Mouse (Mus musculus): Measurements from ENCODE around the gene Egfl8. TPM values are rescaled to one million over a fixed set of nuclear protein-coding genes. Genes with fewer than 3 reads are reported as not detected.

Gene Egfl8
- total RNA-seq, 2 experiments from 2014 or later = 2.5 to 3.4 TPM

DNA sequence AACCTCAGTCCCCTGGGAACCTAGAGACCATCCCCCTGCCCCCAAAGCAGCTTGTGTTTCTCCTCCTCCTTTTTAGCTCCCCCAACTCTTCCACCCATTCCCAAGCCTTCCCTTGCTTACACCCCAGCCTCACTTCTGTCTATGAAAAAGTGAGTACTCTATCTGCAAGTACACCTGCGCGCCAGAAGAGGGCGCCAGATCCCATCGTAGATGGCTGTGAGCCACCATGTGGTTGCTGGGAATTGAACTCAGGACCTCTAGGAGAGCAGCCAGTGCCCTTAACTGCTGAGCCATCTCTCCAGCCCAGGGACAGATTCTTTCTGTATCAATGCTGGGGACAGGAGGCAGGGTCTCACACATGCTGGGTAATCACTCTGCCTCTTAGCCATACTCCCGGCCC, 43.9 kb downstream of the Egfl8 start:
- DNase-seq = no peak

- no peak for DNase-seq
These were observed 45.9 kb downstream of the Egfl8 start for GRCm38 (mm10) chr17:34569919-34570318.

DNA sequence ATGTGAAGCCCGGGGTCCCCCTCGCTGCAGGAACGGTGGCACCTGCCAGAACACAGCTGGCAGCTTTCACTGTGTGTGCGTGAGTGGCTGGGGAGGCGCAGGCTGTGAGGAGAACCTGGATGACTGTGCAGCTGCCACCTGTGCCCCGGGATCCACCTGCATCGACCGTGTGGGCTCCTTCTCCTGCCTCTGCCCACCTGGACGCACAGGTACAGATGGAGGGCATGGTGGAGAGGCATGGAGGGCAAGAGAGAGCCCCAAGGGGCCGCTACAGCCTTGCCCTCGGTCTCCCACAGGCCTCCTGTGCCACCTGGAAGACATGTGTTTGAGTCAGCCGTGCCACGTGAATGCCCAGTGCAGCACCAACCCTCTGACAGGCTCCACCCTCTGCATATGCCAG, 47.4 kb downstream of the Egfl8 start:
- no peak for DNase-seq

DNA sequence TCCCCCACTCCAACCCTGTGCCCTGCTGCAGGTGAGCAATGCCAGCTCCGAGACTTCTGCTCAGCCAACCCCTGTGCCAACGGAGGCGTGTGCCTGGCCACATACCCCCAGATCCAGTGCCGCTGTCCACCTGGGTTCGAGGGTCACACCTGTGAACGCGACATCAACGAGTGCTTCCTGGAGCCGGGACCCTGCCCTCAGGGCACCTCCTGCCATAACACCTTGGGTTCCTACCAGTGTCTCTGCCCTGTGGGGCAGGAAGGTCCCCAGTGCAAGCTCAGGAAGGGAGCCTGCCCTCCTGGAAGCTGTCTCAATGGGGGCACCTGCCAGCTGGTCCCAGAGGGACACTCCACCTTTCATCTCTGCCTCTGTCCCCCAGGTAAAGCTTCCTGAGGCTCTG, 48.5 kb downstream of the Egfl8 start:
- no peak for DNase-seq

GRCm38 (mm10) chr17:34564796-34565195, 51.0 kb downstream of the Egfl8 start:
- peak; percentile 58 for DNase-seq

- peak; percentile 56 for DNase-seq
These were observed 51.8 kb downstream of the Egfl8 start, which contains the start of gene Notch4 for GRCm38 (mm10) chr17:34564003-34564421. Notch4 (plus strand) TSS chr17:34564268.

GRCm38 (mm10) chr17:34563354-34563753, 52.4 kb downstream of the Egfl8 start:
- DNase-seq = no peak

Other genes with a start within 250 kb of the Egfl8 start
- not detected for gene Btnl1, start 238.8 kb downstream of the Egfl8 start, total RNA-seq (2021)
- not detected for gene BC051142, start 217.2 kb downstream of the Egfl8 start, total RNA-seq (2021)
- not detected for gene Btnl4, start 138.7 kb downstream of the Egfl8 start, total RNA-seq (2021)
- not detected for gene Btnl6, start 98.6 kb downstream of the Egfl8 start, total RNA-seq (2021)
- gene Notch4, start 51.7 kb downstream of the Egfl8 start, total RNA-seq (2021) = 10 to 100 TPM; 29.2 to 39.3 TPM
- gene Gpsm3, start 26.2 kb downstream of the Egfl8 start, total RNA-seq (2021) = 1 to 10 TPM; 3.9 to 4.4 TPM
- gene Pbx2, start 24.7 kb downstream of the Egfl8 start, total RNA-seq (2021) = 10 to 100 TPM; 34.6 to 39.5 TPM
- gene Ager, start 18.1 kb downstream of the Egfl8 start, total RNA-seq (2021) = 1 to 10 TPM; 1.6 TPM
- gene Rnf5, start 12.3 kb downstream of the Egfl8 start, total RNA-seq (2021) = 10 to 100 TPM; 40.6 to 40.8 TPM
- gene Agpat1, start 11.7 kb downstream of the Egfl8 start, total RNA-seq (2021) = 10 to 100 TPM; 59.3 to 62.4 TPM
- gene Ppt2, start 12.5 kb upstream of the Egfl8 start, total RNA-seq (2021) = 10 to 100 TPM; 37.8 to 41.8 TPM
- gene Prrt1, start 13.6 kb upstream of the Egfl8 start, total RNA-seq (2021) = under 1 TPM; 0.52 to 0.91 TPM
- 1 to 10 TPM; 6.1 to 9.5 TPM for gene Fkbpl, start 28.8 kb upstream of the Egfl8 start, total RNA-seq (2021)
- 10 to 100 TPM; 22.3 to 24.4 TPM for gene Atf6b, start 31.2 kb upstream of the Egfl8 start, total RNA-seq (2021)
- 10 to 100 TPM; 47.1 to 54.2 TPM for gene Tnxb, start 54.6 kb upstream of the Egfl8 start, total RNA-seq (2021)
- gene C4b, start 127.9 kb upstream of the Egfl8 start, total RNA-seq (2021) = 1 to 10 TPM; 5.0 to 5.5 TPM
- not detected for gene Cyp21a1, start 188.6 kb upstream of the Egfl8 start, total RNA-seq (2021)
- 10 to 100 TPM; 13.6 to 16.2 TPM for gene Stk19, start 221.0 kb upstream of the Egfl8 start, total RNA-seq (2021)
- gene Dxo, start 221.0 kb upstream of the Egfl8 start, total RNA-seq (2021) = 10 to 100 TPM; 21.4 to 23.0 TPM
- 10 to 100 TPM; 27.4 to 27.9 TPM for gene Skiv2l, start 234.2 kb upstream of the Egfl8 start, total RNA-seq (2021)
- 10 to 100 TPM; 30.4 to 34.2 TPM for gene Nelfe, start 234.4 kb upstream of the Egfl8 start, total RNA-seq (2021)
- gene Cfb, start 246.5 kb upstream of the Egfl8 start, total RNA-seq (2021) = 1 to 10 TPM in 1 of 2 experiments, under 1 TPM in 1; 0.88 to 2.6 TPM

Measured in heart, postnatal 4 days (tissue).